Mouse (Mus musculus) midbrain, postnatal 0 days (tissue): ENCODE results near the gene Taf6l. TPM values are rescaled to one million over a fixed set of nuclear protein-coding genes. Genes with fewer than 3 reads are reported as not detected.

Experiments
- ATAC-seq: fragments of 200-750 bp; cut with Nextera tagmentation; 2 replicates; pipeline ENCODE4 v1.8.0; 2017; ENCODE audit warnings: moderate number of reproducible peaks, mild to moderate bottlenecking, moderate TSS enrichment, moderate library complexity; ENCODE audit not compliant: low FRiP score
- DNase-seq: peaks from one replicate; pipeline ENCODE4 v3.0.0-alpha.2; 2015; ENCODE audit warnings: low spot score
- H3K27ac ChIP-seq: fragments of 300-500 bp; sonication (generic); 2 replicates; pipeline ENCODE4 v1.5.1; 2014; ENCODE audit warnings: low read depth, mild to moderate bottlenecking, low read length, mixed read lengths
- H3K27me3 ChIP-seq: fragments of 300-500 bp; sonication (generic); 2 replicates; pipeline ENCODE4 v1.6.1; 2014; ENCODE audit warnings: low read length, control low read depth, mixed read lengths; ENCODE audit not compliant: insufficient read depth
- H3K36me3 ChIP-seq: fragments of 300-500 bp; sonication (generic); 2 replicates; pipeline ENCODE4 v1.6.1; 2014; ENCODE audit warnings: low read length, control low read depth, mixed read lengths; ENCODE audit not compliant: insufficient read depth
- H3K4me1 ChIP-seq: fragments of 300-500 bp; sonication (generic); 2 replicates; pipeline ENCODE4 v1.6.1; 2014; ENCODE audit warnings: mild to moderate bottlenecking, control low read depth, antibody characterized with exemption, low read length, mixed read lengths; ENCODE audit not compliant: insufficient read depth
- H3K4me2 ChIP-seq: fragments of 300-500 bp; sonication (generic); 2 replicates; pipeline ENCODE4 v1.6.1; 2014; ENCODE audit warnings: low read depth, mild to moderate bottlenecking, low read length, mixed read lengths; ENCODE audit not compliant: poor library complexity, severe bottlenecking
- H3K4me3 ChIP-seq: fragments of 300-500 bp; sonication (generic); 2 replicates; pipeline ENCODE4 v1.5.1; 2014; ENCODE audit warnings: low read depth, mild to moderate bottlenecking, low read length, moderate library complexity
- H3K9ac ChIP-seq: fragments of 300-500 bp; sonication (generic); replicated peaks from 2 replicates; pipeline ENCODE4 v1.6.1; 2014; ENCODE audit warnings: mild to moderate bottlenecking, low read length, moderate library complexity, mixed read lengths; ENCODE audit not compliant: poor library complexity, severe bottlenecking
- H3K9me3 ChIP-seq: fragments of 300-500 bp; sonication (generic); 2 replicates; pipeline ENCODE4 v1.6.1; 2016; ENCODE audit warnings: low read length, control low read depth
- CTCF ChIP-seq: IDR thresholded peaks from 2 replicates; pipeline ENCODE4 v1.5.1; 2016; ENCODE audit warnings: antibody characterized with exemption, mild to moderate bottlenecking
- WGBS: fragments of 180-500 bp; shearing (Covaris S2); extraction: QIAGEN DNeasy Blood & Tissue Kit; methylation state at CpG from one replicate; pipeline ENCODE4 v1.1.7; 2014; 5-methylcytosine and 5-hydroxymethylcytosine counted together
- polyA plus RNA-seq: library from polyadenylated mRNA; unstranded; fragments of >200 nt; fragmentation: Nextera tagmentation; extraction: Ambion mirVana; gene quantifications from 2 replicates; pipeline ENCODE4 v1.2.1, GENCODE M21; 2015
- total RNA-seq: library from RNA; depleted of rRNA; stranded (reverse); fragments of >200 nt; gene quantifications from 2 replicates; pipeline ENCODE4 v1.2.3, GENCODE M21; 2014

The Taf6l gene
- total and polyA plus RNA-seq, 2 experiments from 2014 or later: 26.4 to 38.7 TPM

- Histone ChIP-seq H3K9ac (no peak overlapping the region), H3K4me2 (no peak overlapping the region), H3K27me3 (no peaks in the 10 kb centered on the region), H3K9me3 (peaks cover 6% of the 10 kb centered on the region; the same call in 1 of the 2 replicates), H3K36me3 (peaks cover 63% of the 10 kb centered on the region), H3K4me3 (no peak overlapping the region), H3K27ac (no peak overlapping the region), H3K4me1 (no peaks in the 10 kb centered on the region)
- ATAC-seq: no peak
- no peak for TF ChIP-seq CTCF
- no peak for DNase-seq
- WGBS: 97% methylated on average over 9 of the region's 9 CpGs
Measured at GRCm38 (mm10) chr19:8765562-8765961, 20.7 kb downstream of the Taf6l start.

GRCm38 (mm10) chr19:8763276-8763675 is 22.9 kb downstream of the Taf6l start:
- no peak for DNase-seq
- Histone ChIP-seq H3K9me3 (peaks cover 6% of the 10 kb centered on the region; the same call in 1 of the 2 replicates), H3K9ac (no peak overlapping the region), H3K27me3 (no peaks in the 10 kb centered on the region), H3K4me1 (peaks cover 4% of the 10 kb centered on the region; the same call in 1 of the 2 replicates), H3K4me3 (no peak overlapping the region), H3K36me3 (peaks cover 53% of the 10 kb centered on the region), H3K4me2 (no peak overlapping the region), H3K27ac (no peak overlapping the region)
- no peak for TF ChIP-seq CTCF
- ATAC-seq: no peak
- WGBS: 94% methylated on average over 4 of the region's 4 CpGs

- Histone ChIP-seq H3K9ac (no peak overlapping the region), H3K27ac (no peak overlapping the region), H3K36me3 (peaks cover 29% of the 10 kb centered on the region), H3K27me3 (no peaks in the 10 kb centered on the region), H3K4me1 (peaks cover 13% of the 10 kb centered on the region; the same call in 1 of the 2 replicates), H3K9me3 (peaks cover 6% of the 10 kb centered on the region; the same call in 1 of the 2 replicates), H3K4me2 (no peak overlapping the region), H3K4me3 (no peak overlapping the region)
- ATAC-seq (no peak), DNase-seq (no peak)
- TF ChIP-seq CTCF: no peak
- 90% methylated on average over 2 of the region's 2 CpGs for WGBS
Measured at GRCm38 (mm10) chr19:8760757-8761156, 25.5 kb downstream of the Taf6l start.

GRCm38 (mm10) chr19:8758899-8759298 is 27.3 kb downstream of the Taf6l start:
- Histone ChIP-seq H3K4me2 (no peak overlapping the region), H3K27me3 (no peaks in the 10 kb centered on the region), H3K9ac (no peak overlapping the region), H3K27ac (no peak overlapping the region), H3K4me1 (peaks cover 16% of the 10 kb centered on the region; the same call in 1 of the 2 replicates), H3K4me3 (no peak overlapping the region), H3K36me3 (peaks cover 17% of the 10 kb centered on the region), H3K9me3 (no peaks in the 10 kb centered on the region)
- no peak for ATAC-seq
- TF ChIP-seq CTCF: no peak
- no peak for DNase-seq
- WGBS: 87% methylated on average over 2 of the region's 2 CpGs

DNA sequence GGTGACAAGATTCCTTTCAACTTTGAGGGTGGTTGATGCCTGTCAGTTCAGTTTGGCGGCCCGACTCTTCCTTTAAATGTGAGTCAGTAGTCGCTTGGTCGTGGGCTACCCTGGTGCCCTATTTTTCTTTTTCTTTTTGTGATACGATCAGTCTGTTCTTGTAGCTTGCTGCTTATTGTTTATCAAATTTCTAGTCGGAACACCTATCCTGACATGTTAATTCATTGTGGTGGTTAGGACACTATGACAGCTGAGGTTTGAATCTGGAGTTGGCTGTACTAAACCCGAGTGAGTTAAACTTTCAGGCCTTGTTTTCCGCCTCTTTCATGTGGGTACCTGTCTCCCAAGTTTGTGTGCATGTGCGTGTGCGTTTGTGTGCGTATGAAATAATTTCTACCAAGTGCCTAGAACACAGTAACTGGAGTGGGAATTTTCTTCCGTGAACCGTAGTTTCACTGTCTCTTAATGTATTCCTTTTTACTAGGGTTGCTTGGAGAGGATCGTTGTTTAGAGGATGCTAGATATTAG is 28.7 kb downstream of the Taf6l start:
- peak overlapping the region; percentile 95 for H3K9ac ChIP-seq
- 0 out of 2 replicates have a peak, but pooled peaks cover 6% of the 10 kb centered on the region for H3K36me3 ChIP-seq
- ATAC-seq (no peak), DNase-seq (no peak)
- H3K27me3 ChIP-seq: no peaks in the 10 kb centered on the region
- H3K9me3 ChIP-seq: no peaks in the 10 kb centered on the region
- 4% methylated on average over 14 of the region's 14 CpGs for WGBS
- H3K4me1 ChIP-seq: peaks cover 16% of the 10 kb centered on the region; the same call in 1 of the 2 replicates
- H3K4me2 ChIP-seq: peak overlapping the region; percentile 68
- peak overlapping the region; percentile 90 for H3K27ac ChIP-seq
- peak overlapping the region; percentile 99 for H3K4me3 ChIP-seq
- no peak for TF ChIP-seq CTCF

- H3K4me1 ChIP-seq: peaks cover 16% of the 10 kb centered on the region; the same call in 1 of the 2 replicates
- H3K9ac ChIP-seq: peak within 1 kb of the TSS; percentile 95
- H3K9me3 ChIP-seq: no peaks in the 10 kb centered on the region
- H3K4me3 ChIP-seq: peak within 1 kb of the TSS; percentile 99
- under 1% methylated on average over 74 of the region's 75 CpGs for WGBS
- H3K27me3 ChIP-seq: no peaks in the 10 kb centered on the region
- ATAC-seq: peak; percentile 94
- peak; percentile 10; the same call in 1 of the 2 replicates for TF ChIP-seq CTCF
- peak within 1 kb of the TSS; percentile 68 for H3K4me2 ChIP-seq
- H3K36me3 ChIP-seq: 0 out of 2 replicates have a peak, but pooled peaks cover 6% of the 10 kb centered on the region
- DNase-seq: peak; percentile 95
- H3K27ac ChIP-seq: peak within 1 kb of the TSS; percentile 90
Measured at GRCm38 (mm10) chr19:8756635-8757387, 29.4 kb downstream of the Taf6l start, which contains the start of gene Nxf1. TSS of gene Nxf1 (plus strand) at chr19:8757073.
